Mouse (Mus musculus): ENCODE data around the gene Fam84b. TPM values are rescaled to one million over a fixed set of nuclear protein-coding genes. Genes with fewer than 3 reads are reported as not detected.

Fam84b gene
- polyA plus RNA-seq (2015; fragmentation: Illumina TruSeq; extraction: RNeasy Lipid Tissue Mini Kit (QIAGEN cat#74804); ENCODE audit: insufficient read depth, low replicate concordance), result 10.6 TPM

GRCm38 (mm10) chr15:60853231-60853999 is at the start of gene Fam84b:
Gene Fam84b (minus strand): TSS chr15:60853778.

Other genes starting within 250 kb of the Fam84b start
- not detected for gene A1bg, start 69.2 kb upstream of the Fam84b start, polyA plus RNA-seq (2015; fragmentation: Illumina TruSeq; extraction: RNeasy Lipid Tissue Mini Kit (QIAGEN cat#74804); ENCODE audit: insufficient read depth, low replicate concordance)

All from spleen, adult 10 weeks (tissue).